Mouse (Mus musculus) natural killer cell, adult 2 months (primary cell): Measurements from ENCODE around the gene Pwwp2a.

ENCODE experiments used
- DNase-seq, 2 experiments: peaks; one replicate each; pipeline ENCODE4 v3.0.0; 2022; ENCODE audit warnings: low spot score in 2 of 2

The Pwwp2a gene

GRCm38 (mm10) chr11:43681472-43682414 is at the start of gene Pwwp2a:
TSS of gene Pwwp2a (plus strand) at chr11:43681998.
- peak; percentile 98 for DNase-seq

- no peak for DNase-seq
These were observed 49.2 kb upstream of the Pwwp2a start for GRCm38 (mm10) chr11:43632566-43632965.

GRCm38 (mm10) chr11:43633165-43633564 is 48.6 kb upstream of the Pwwp2a start:
- DNase-seq = no peak

GRCm38 (mm10) chr11:43633658-43634401 is 48.0 kb upstream of the Pwwp2a start:
- DNase-seq = no peak

GRCm38 (mm10) chr11:43636761-43637160 is 45.0 kb upstream of the Pwwp2a start:
- DNase-seq = no peak

GRCm38 (mm10) chr11:43638486-43638885 is 43.3 kb upstream of the Pwwp2a start:
- DNase-seq = no peak

- DNase-seq = no peak
These were observed 38.6 kb upstream of the Pwwp2a start for GRCm38 (mm10) chr11:43643180-43643591.

- DNase-seq = no peak
These were observed 36.5 kb upstream of the Pwwp2a start for GRCm38 (mm10) chr11:43645286-43645685.

GRCm38 (mm10) chr11:43653051-43653475 is 28.7 kb upstream of the Pwwp2a start:
- DNase-seq = peak in 1 of 2 experiments; percentile 7

- no peak for DNase-seq
These were observed 25.3 kb upstream of the Pwwp2a start for GRCm38 (mm10) chr11:43656464-43656863.

GRCm38 (mm10) chr11:43658010-43658409 is 23.8 kb upstream of the Pwwp2a start:
- no peak for DNase-seq

GRCm38 (mm10) chr11:43667038-43667745 is 14.6 kb upstream of the Pwwp2a start:
- DNase-seq = no peak

- peak; percentile 36 to 38 for DNase-seq
These were observed 818 bp downstream of the Pwwp2a start for GRCm38 (mm10) chr11:43682415-43683217.

- DNase-seq = no peak
These were observed 7.1 kb downstream of the Pwwp2a start for GRCm38 (mm10) chr11:43688850-43689249.

- no peak for DNase-seq
These were observed 14.8 kb downstream of the Pwwp2a start for GRCm38 (mm10) chr11:43696623-43697022.

- DNase-seq = no peak
These were observed 16.8 kb downstream of the Pwwp2a start for GRCm38 (mm10) chr11:43698621-43699020.

- DNase-seq = no peak
These were observed 18.5 kb downstream of the Pwwp2a start for GRCm38 (mm10) chr11:43700291-43700690.

GRCm38 (mm10) chr11:43703552-43703951 is 21.8 kb downstream of the Pwwp2a start:
- DNase-seq = no peak

GRCm38 (mm10) chr11:43705751-43706150 is 24.0 kb downstream of the Pwwp2a start:
- DNase-seq = no peak

GRCm38 (mm10) chr11:43708409-43708808 is 26.6 kb downstream of the Pwwp2a start:
- no peak for DNase-seq

- no peak for DNase-seq
These were observed 30.4 kb downstream of the Pwwp2a start for GRCm38 (mm10) chr11:43712178-43712577.
